Mouse (Mus musculus) midbrain, embryonic 14.5 days (tissue): ENCODE data around the gene Gm13287. TPM values are rescaled to one million over a fixed set of nuclear protein-coding genes. Genes with fewer than 3 reads are reported as not detected.
"Not testable (repeated sequence)": the region's sequence is repeated elsewhere in the genome, so short reads cannot be mapped to it uniquely, and the experiment has no call there.

Source experiments
- ATAC-seq: fragments of 200-750 bp; cut with Nextera tagmentation; 2 replicates; pipeline ENCODE4 v1.8.0; 2017; ENCODE audit warnings: moderate number of reproducible peaks, moderate library complexity; ENCODE audit not compliant: low FRiP score, low TSS enrichment
- DNase-seq: peaks from one replicate; pipeline ENCODE4 v3.0.0-alpha.2; 2015
- H3K27ac ChIP-seq: fragments of 300-500 bp; sonication (generic); replicated peaks from 2 replicates; pipeline ENCODE4 v1.5.1; 2014; ENCODE audit warnings: mild to moderate bottlenecking, low read depth, low read length, moderate library complexity
- H3K27me3 ChIP-seq: fragments of 300-500 bp; sonication (generic); 2 replicates; pipeline ENCODE4 v1.6.1; 2014; ENCODE audit warnings: low read length, control low read depth, mixed read lengths; ENCODE audit not compliant: control insufficient read depth, insufficient read depth
- H3K36me3 ChIP-seq: fragments of 300-500 bp; sonication (generic); 2 replicates; pipeline ENCODE4 v1.6.1; 2014; ENCODE audit warnings: low read length, control low read depth; ENCODE audit not compliant: control insufficient read depth, insufficient read depth
- H3K4me1 ChIP-seq: fragments of 300-500 bp; sonication (generic); 2 replicates; pipeline ENCODE4 v1.6.1; 2014; ENCODE audit warnings: mild to moderate bottlenecking, antibody characterized with exemption, low read length, control low read depth; ENCODE audit not compliant: control insufficient read depth, insufficient read depth
- H3K4me2 ChIP-seq: fragments of 300-500 bp; sonication (generic); 2 replicates; pipeline ENCODE4 v1.6.1; 2014; ENCODE audit warnings: mild to moderate bottlenecking, low read length, moderate library complexity
- H3K4me3 ChIP-seq: fragments of 300-500 bp; sonication (generic); replicated peaks from 2 replicates; pipeline ENCODE4 v1.5.1; 2014; ENCODE audit warnings: low read depth, low read length
- H3K9ac ChIP-seq: fragments of 300-500 bp; sonication (generic); replicated peaks from 2 replicates; pipeline ENCODE4 v1.6.1; 2014; ENCODE audit warnings: mild to moderate bottlenecking, low read length, moderate library complexity
- H3K9me3 ChIP-seq: fragments of 300-500 bp; sonication (generic); 2 replicates; pipeline ENCODE4 v1.6.1; 2016; ENCODE audit warnings: low read length, control low read depth, mixed read lengths; ENCODE audit not compliant: control insufficient read depth
- WGBS: fragments of 180-500 bp; shearing (Covaris S2); extraction: QIAGEN DNeasy Blood & Tissue Kit; methylation state at CpG from one replicate; pipeline ENCODE4 v1.1.7; 2014; 5-methylcytosine and 5-hydroxymethylcytosine counted together
- polyA plus RNA-seq: library from polyadenylated mRNA; unstranded; fragments of >200 nt; fragmentation: Nextera tagmentation; extraction: Ambion mirVana; gene quantifications from 2 replicates; pipeline ENCODE4 v1.2.1, GENCODE M21; 2014

Gm13287 gene
- polyA plus RNA-seq, 1 experiment from 2014 or later: not detected

- Histone ChIP-seq H3K9ac (no peak overlapping the region), H3K9me3 (no peaks in the 10 kb centered on the region), H3K4me2 (no peak overlapping the region), H3K36me3 (no peaks in the 10 kb centered on the region), H3K4me3 (no peak overlapping the region), H3K4me1 (no peaks in the 10 kb centered on the region), H3K27ac (no peak overlapping the region), H3K27me3 (no peaks in the 10 kb centered on the region)
- ATAC-seq (no peak), DNase-seq (peak; percentile 67)
- 20% methylated on average over 4 of the region's 4 CpGs for WGBS
Observed at GRCm38 (mm10) chr4:88822995-88823394, 19.9 kb downstream of the Gm13287 start.

- H3K9me3 ChIP-seq, H3K4me2 ChIP-seq, H3K27ac ChIP-seq, H3K4me1 ChIP-seq, H3K4me3 ChIP-seq, H3K36me3 ChIP-seq, DNase-seq, ATAC-seq, H3K27me3 ChIP-seq, H3K9ac ChIP-seq: not testable (repeated sequence)
Observed at GRCm38 (mm10) chr4:88827116-88827515, 24.1 kb downstream of the Gm13287 start, which contains the start of gene Ifna6. TSS of gene Ifna6 (plus strand) at chr4:88827416.

- no peak overlapping the region for H3K27ac ChIP-seq
- no peaks in the 10 kb centered on the region for H3K9me3 ChIP-seq
- 26% methylated on average over 4 of the region's 4 CpGs for WGBS
- no peak for ATAC-seq
- H3K36me3 ChIP-seq: no peaks in the 10 kb centered on the region
- H3K4me3 ChIP-seq: no peak overlapping the region
- no peaks in the 10 kb centered on the region for H3K27me3 ChIP-seq
- H3K9ac ChIP-seq: no peak overlapping the region
- H3K4me2 ChIP-seq: no peak overlapping the region
- DNase-seq: peak; percentile 59
- H3K4me1 ChIP-seq: no peaks in the 10 kb centered on the region
Observed at GRCm38 (mm10) chr4:88830523-88830922, 27.5 kb downstream of the Gm13287 start.

- not testable (repeated sequence) for H3K4me2 ChIP-seq, H3K4me3 ChIP-seq, DNase-seq, H3K27me3 ChIP-seq, H3K36me3 ChIP-seq, ATAC-seq, H3K27ac ChIP-seq, H3K9me3 ChIP-seq, H3K9ac ChIP-seq, H3K4me1 ChIP-seq
- 79% methylated on average over 1 of the region's 1 CpGs for WGBS
Observed at GRCm38 (mm10) chr4:88835225-88835624, 32.2 kb downstream of the Gm13287 start, which contains the start of gene Ifna5. TSS of gene Ifna5 (plus strand) at chr4:88835525.

GRCm38 (mm10) chr4:88838828-88839227, 35.8 kb downstream of the Gm13287 start:
- ATAC-seq (no peak), DNase-seq (peak; percentile 62)
- Histone ChIP-seq H3K27me3 (no peaks in the 10 kb centered on the region), H3K4me1 (no peaks in the 10 kb centered on the region), H3K4me3 (no peak overlapping the region), H3K36me3 (no peaks in the 10 kb centered on the region), H3K4me2 (no peak overlapping the region), H3K9me3 (no peaks in the 10 kb centered on the region), H3K27ac (no peak overlapping the region), H3K9ac (no peak overlapping the region)
- WGBS: 55% methylated on average over 3 of the region's 3 CpGs

GRCm38 (mm10) chr4:88840058-88840457, 37.0 kb downstream of the Gm13287 start:
- no peaks in the 10 kb centered on the region for H3K9me3 ChIP-seq
- DNase-seq: no peak
- H3K27ac ChIP-seq: no peak overlapping the region
- no peak overlapping the region for H3K4me3 ChIP-seq
- 86% methylated on average over 3 of the region's 3 CpGs for WGBS
- H3K36me3 ChIP-seq: no peaks in the 10 kb centered on the region
- H3K4me2 ChIP-seq: no peak overlapping the region
- ATAC-seq: no peak
- H3K9ac ChIP-seq: no peak overlapping the region
- no peaks in the 10 kb centered on the region for H3K27me3 ChIP-seq
- no peaks in the 10 kb centered on the region for H3K4me1 ChIP-seq

GRCm38 (mm10) chr4:88841438-88841911, 38.4 kb downstream of the Gm13287 start, which contains the start of gene Ifna4:
TSS of gene Ifna4 (plus strand) at chr4:88841861.
- Histone ChIP-seq H3K36me3 (no peaks in the 10 kb centered on the region), H3K4me3 (no peak within 1 kb of the TSS), H3K9me3 (no peaks in the 10 kb centered on the region), H3K4me1 (no peaks in the 10 kb centered on the region), H3K27ac (no peak within 1 kb of the TSS), H3K27me3 (no peaks in the 10 kb centered on the region), H3K9ac (no peak within 1 kb of the TSS), H3K4me2 (no peak within 1 kb of the TSS)
- no peak for ATAC-seq
- 34% methylated on average over 2 of the region's 2 CpGs for WGBS
- DNase-seq: no peak

- ATAC-seq (no peak), DNase-seq (no peak)
- Histone ChIP-seq H3K9ac (no peak overlapping the region), H3K4me2 (no peak overlapping the region), H3K36me3 (no peaks in the 10 kb centered on the region), H3K4me1 (no peaks in the 10 kb centered on the region), H3K4me3 (no peak overlapping the region), H3K9me3 (no peaks in the 10 kb centered on the region), H3K27ac (no peak overlapping the region), H3K27me3 (no peaks in the 10 kb centered on the region)
- 70% methylated on average over 2 of the region's 2 CpGs for WGBS
Observed at GRCm38 (mm10) chr4:88845334-88845733, 42.3 kb downstream of the Gm13287 start.

- H3K9ac ChIP-seq: no peak within 1 kb of the TSS
- H3K27me3 ChIP-seq: no peaks in the 10 kb centered on the region
- no peaks in the 10 kb centered on the region for H3K4me1 ChIP-seq
- no peaks in the 10 kb centered on the region for H3K36me3 ChIP-seq
- H3K4me3 ChIP-seq: no peak within 1 kb of the TSS
- no peak for DNase-seq
- H3K27ac ChIP-seq: no peak within 1 kb of the TSS
- 87% methylated on average over 1 of the region's 1 CpGs for WGBS
- no peak within 1 kb of the TSS for H3K4me2 ChIP-seq
- no peak for ATAC-seq
- H3K9me3 ChIP-seq: no peaks in the 10 kb centered on the region
Observed at GRCm38 (mm10) chr4:88849698-88850097, 46.6 kb downstream of the Gm13287 start, which contains the start of gene Ifna1. TSS of gene Ifna1 (plus strand) at chr4:88850087.
